Mouse (Mus musculus): ENCODE results near the gene Spaca7.
A peak's percentile ranks its signal among the peaks of the same experiment; 100 is the strongest.
"Not testable (repeated sequence)": the region's sequence is repeated elsewhere in the genome, so short reads cannot be mapped to it uniquely, and the experiment has no call there.

The Spaca7 gene

GRCm38 (mm10) chr8:12572814-12573534 is at the start of gene Spaca7:
Spaca7 (plus strand) TSS chr8:12573029.
- no peak for DNase-seq (ENCODE audit: low spot score in 2 of 2)

GRCm38 (mm10) chr8:12524279-12524678 is 48.5 kb upstream of the Spaca7 start:
- no peak for DNase-seq (ENCODE audit: low spot score in 2 of 2)

GRCm38 (mm10) chr8:12528659-12529058 is 44.2 kb upstream of the Spaca7 start:
- no peak for DNase-seq (ENCODE audit: low spot score in 2 of 2)

- DNase-seq (ENCODE audit: low spot score in 2 of 2) = no peak
Observed at GRCm38 (mm10) chr8:12535617-12536016, 37.2 kb upstream of the Spaca7 start.

GRCm38 (mm10) chr8:12536306-12536705 is 36.5 kb upstream of the Spaca7 start:
- DNase-seq (ENCODE audit: low spot score in 2 of 2) = no peak

- no peak for DNase-seq (ENCODE audit: low spot score in 2 of 2)
Observed at GRCm38 (mm10) chr8:12545236-12545635, 27.6 kb upstream of the Spaca7 start.

- DNase-seq (ENCODE audit: low spot score in 2 of 2) = no peak
Observed at GRCm38 (mm10) chr8:12545671-12546070, 27.2 kb upstream of the Spaca7 start.

GRCm38 (mm10) chr8:12547466-12548220 is 25.2 kb upstream of the Spaca7 start:
- DNase-seq (ENCODE audit: low spot score in 2 of 2) = no peak

GRCm38 (mm10) chr8:12548255-12548654 is 24.6 kb upstream of the Spaca7 start:
- DNase-seq (ENCODE audit: low spot score in 2 of 2) = no peak

GRCm38 (mm10) chr8:12548680-12549079 is 24.1 kb upstream of the Spaca7 start:
- no peak for DNase-seq (ENCODE audit: low spot score in 2 of 2)

GRCm38 (mm10) chr8:12555515-12556145 is 17.2 kb upstream of the Spaca7 start:
- no peak for DNase-seq (ENCODE audit: low spot score in 2 of 2)

GRCm38 (mm10) chr8:12558786-12559185 is 14.0 kb upstream of the Spaca7 start:
- no peak for DNase-seq (ENCODE audit: low spot score in 2 of 2)

- peak; percentile 15 to 63 for DNase-seq (ENCODE audit: low spot score in 2 of 2)
Observed at GRCm38 (mm10) chr8:12561403-12561960, 11.3 kb upstream of the Spaca7 start.

GRCm38 (mm10) chr8:12564307-12564706 is 8.5 kb upstream of the Spaca7 start:
- DNase-seq (ENCODE audit: low spot score in 2 of 2) = peak in 1 of 2 experiments; percentile 45

- DNase-seq (ENCODE audit: low spot score in 2 of 2) = no peak
Observed at GRCm38 (mm10) chr8:12565488-12565887, 7.3 kb upstream of the Spaca7 start.

- no peak for DNase-seq (ENCODE audit: low spot score in 2 of 2)
Observed at GRCm38 (mm10) chr8:12566509-12566908, 6.3 kb upstream of the Spaca7 start.

- no peak for DNase-seq (ENCODE audit: low spot score in 2 of 2)
Observed at GRCm38 (mm10) chr8:12576003-12576402, 3.2 kb downstream of the Spaca7 start.

GRCm38 (mm10) chr8:12576739-12577138 is 3.9 kb downstream of the Spaca7 start:
- no peak for DNase-seq (ENCODE audit: low spot score in 2 of 2)

GRCm38 (mm10) chr8:12579339-12579999 is 6.6 kb downstream of the Spaca7 start:
- DNase-seq (ENCODE audit: low spot score in 2 of 2) = not testable (repeated sequence)

GRCm38 (mm10) chr8:12583785-12584184 is 11.0 kb downstream of the Spaca7 start:
- DNase-seq (ENCODE audit: low spot score in 2 of 2) = no peak

- DNase-seq (ENCODE audit: low spot score in 2 of 2) = peak; percentile 32 to 76
Observed at GRCm38 (mm10) chr8:12607223-12607622, 34.4 kb downstream of the Spaca7 start.

- no peak for DNase-seq (ENCODE audit: low spot score in 2 of 2)
Observed at GRCm38 (mm10) chr8:12608810-12609209, 36.0 kb downstream of the Spaca7 start.
